8 mouse cellular contexts compared by ENCODE assay signal in the genomic region with DNA sequence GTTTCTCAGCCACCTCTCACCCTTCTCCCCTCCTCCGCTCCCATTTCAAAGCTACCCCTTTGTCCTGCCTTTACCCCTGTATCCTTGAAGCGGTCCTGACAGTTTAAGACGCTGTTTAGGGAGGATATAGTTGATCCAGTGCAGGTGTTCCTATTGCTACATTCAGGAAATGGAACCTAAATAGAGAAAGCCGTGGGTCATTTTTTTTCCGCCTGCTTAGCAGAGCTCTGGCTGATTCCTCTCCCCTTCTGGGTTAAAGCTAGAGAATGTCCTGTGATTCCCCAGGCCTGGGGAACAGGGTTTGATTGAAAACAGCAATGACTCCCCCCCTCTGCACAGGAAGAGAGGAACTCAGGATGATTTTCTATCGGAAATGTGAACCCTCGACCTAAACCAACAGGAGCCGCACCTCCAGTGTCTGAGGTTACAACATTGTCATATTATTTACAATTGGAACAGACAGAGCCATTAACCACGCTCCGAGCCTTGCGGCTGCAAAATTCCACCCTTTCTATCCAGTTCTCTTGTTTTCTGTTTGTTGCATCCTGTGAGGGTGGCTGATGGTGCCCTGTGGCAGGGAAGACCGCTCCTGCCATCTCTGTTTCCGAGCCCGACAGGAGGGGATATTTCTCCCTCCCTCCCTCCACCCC.
DNase-seq lines count a peak whose midpoint lies in the region; ATAC-seq and TF ChIP-seq lines count a peak whose summit lies in the region.

No protein-coding gene starts in this region.

- TF ChIP-seq CTCF in gastrocnemius, adult 2 months (IDR thresholded peaks at IDR 0.05), result no peak
- TF ChIP-seq CTCF in stomach, postnatal 0 days (IDR thresholded peaks at IDR 0.05; ENCODE audit: low read depth), result no peak
- TF ChIP-seq CTCF in thymus, adult 2 months (IDR thresholded peaks at IDR 0.05; ENCODE audit: borderline replicate concordance, control insufficient read depth, extremely low read depth, insufficient read depth, low read length, poor library complexity), result no peak

- DNase-seq in gastrocnemius, adult 2 months, result no peak
- no peak for DNase-seq in gastrocnemius, adult 8-10 months (ENCODE audit: low spot score in 2 of 2)
- peak; percentile 18 for DNase-seq in cerebellum, adult 11-12 months
- DNase-seq in forebrain, embryonic 14.5 days (ENCODE audit: low spot score), result no peak
- DNase-seq in stomach, postnatal 0 days (ENCODE audit: low spot score), result no peak
- no peak for DNase-seq in left cerebral cortex, postnatal 25 days (ENCODE audit: low spot score in 2 of 2)
- DNase-seq in thymus, adult 2 months, result no peak

- H3K4me1 ChIP-seq in forebrain, embryonic 14.5 days (ENCODE audit: control insufficient read depth, insufficient read depth, low read length), result peaks cover 11% of the 10 kb centered on the region; the same call in 1 of the 2 replicates
- peaks cover 13% of the 10 kb centered on the region for H3K4me1 ChIP-seq in limb, embryonic 15.5 days
- H3K4me1 ChIP-seq in stomach, postnatal 0 days (replicated peaks; ENCODE audit: control insufficient read depth, insufficient read depth), result no peaks in the 10 kb centered on the region
- H3K4me1 ChIP-seq in thymus, adult 2 months (replicated peaks; ENCODE audit: control insufficient read depth, insufficient read depth, low read length), result no peaks in the 10 kb centered on the region

- no peaks in the 10 kb centered on the region for H3K9me3 ChIP-seq in forebrain, embryonic 14.5 days (replicated peaks; ENCODE audit: control insufficient read depth, low read length)
- no peaks in the 10 kb centered on the region for H3K9me3 ChIP-seq in limb, embryonic 15.5 days
- no peaks in the 10 kb centered on the region for H3K9me3 ChIP-seq in stomach, postnatal 0 days (ENCODE audit: control insufficient read depth, low read length)

- 30% methylated on average over 14 of the region's 14 CpGs for WGBS in forebrain, embryonic 14.5 days
- 13% methylated on average over 14 of the region's 14 CpGs for WGBS in limb, embryonic 15.5 days
- 17% methylated on average over 14 of the region's 14 CpGs for WGBS in stomach, postnatal 0 days
- 28% methylated on average over 14 of the region's 14 CpGs for WGBS in thymus, adult 2 months

- H3K4me2 ChIP-seq in forebrain, embryonic 14.5 days (ENCODE audit: low read length), result peak overlapping the region; percentile 48
- H3K4me2 ChIP-seq in limb, embryonic 15.5 days, result peak overlapping the region; percentile 57
- peak overlapping the region; percentile 51 for H3K4me2 ChIP-seq in stomach, postnatal 0 days (replicated peaks; ENCODE audit: low read depth)

- TF ChIP-seq EP300 in stomach, postnatal 0 days (optimal IDR thresholded peaks at IDR 0.05), result no peak

- no peaks in the 10 kb centered on the region for H3K27me3 ChIP-seq in forebrain, embryonic 14.5 days (replicated peaks; ENCODE audit: control insufficient read depth, insufficient read depth, low read length)
- no peaks in the 10 kb centered on the region; the same call in 1 of the 2 replicates for H3K27me3 ChIP-seq in limb, embryonic 15.5 days
- no peaks in the 10 kb centered on the region for H3K27me3 ChIP-seq in stomach, postnatal 0 days (ENCODE audit: control insufficient read depth, insufficient read depth, low read length)
- no peaks in the 10 kb centered on the region for H3K27me3 ChIP-seq in thymus, adult 2 months (ENCODE audit: control insufficient read depth, insufficient read depth, low read length)

- H3K36me3 ChIP-seq in forebrain, embryonic 14.5 days (ENCODE audit: control insufficient read depth, insufficient read depth, low read length), result no peaks in the 10 kb centered on the region
- H3K36me3 ChIP-seq in limb, embryonic 15.5 days, result no peaks in the 10 kb centered on the region
- H3K36me3 ChIP-seq in stomach, postnatal 0 days (ENCODE audit: control insufficient read depth, insufficient read depth, low read length), result no peaks in the 10 kb centered on the region
- no peaks in the 10 kb centered on the region for H3K36me3 ChIP-seq in thymus, adult 2 months (ENCODE audit: control insufficient read depth, insufficient read depth, low read length)

- H3K4me3 ChIP-seq in gastrocnemius, adult 2 months, result peak overlapping the region; percentile 58
- H3K4me3 ChIP-seq in forebrain, embryonic 14.5 days (ENCODE audit: low read depth, low read length), result peak overlapping the region; percentile 10
- peak overlapping the region; percentile 34 for H3K4me3 ChIP-seq in limb, embryonic 15.5 days
- peak overlapping the region; percentile 22; the same call in 1 of the 2 replicates for H3K4me3 ChIP-seq in stomach, postnatal 0 days (ENCODE audit: low read depth, low read length)
- no peak overlapping the region for H3K4me3 ChIP-seq in thymus, adult 2 months (ENCODE audit: control insufficient read depth, insufficient read depth, low read length)

- H3K27ac ChIP-seq in gastrocnemius, adult 2 months, result 0 out of 2 replicates have a peak overlapping the region, but pooled peaks have one; percentile 13
- H3K27ac ChIP-seq in forebrain, embryonic 14.5 days (ENCODE audit: low read depth, low read length), result no peak overlapping the region
- H3K27ac ChIP-seq in limb, embryonic 15.5 days, result no peak overlapping the region
- H3K27ac ChIP-seq in stomach, postnatal 0 days (replicated peaks), result peak overlapping the region; percentile 14; the same call in 1 of the 2 replicates
- no peak overlapping the region for H3K27ac ChIP-seq in thymus, adult 2 months (ENCODE audit: control insufficient read depth, insufficient read depth, low read length)

- peak; percentile 44; the same call in 1 of the 2 replicates for ATAC-seq in forebrain, embryonic 14.5 days
- no peak for ATAC-seq in limb, embryonic 15.5 days (ENCODE audit: insufficient number of reproducible peaks, low FRiP score, low TSS enrichment, low read depth)
- ATAC-seq in stomach, postnatal 0 days (ENCODE audit: low FRiP score, low TSS enrichment), result peak; percentile 42; the same call in 1 of the 2 replicates

- TF ChIP-seq POLR2A in thymus, adult 2 months (IDR thresholded peaks at IDR 0.05; ENCODE audit: control insufficient read depth, extremely low read depth, insufficient read depth, low read length, poor library complexity), result no peak

- peak overlapping the region; percentile 25 for H3K9ac ChIP-seq in forebrain, embryonic 14.5 days (ENCODE audit: low read length)
- H3K9ac ChIP-seq in limb, embryonic 15.5 days, result no peak overlapping the region
- H3K9ac ChIP-seq in stomach, postnatal 0 days (ENCODE audit: low read length), result no peak overlapping the region

- intact Hi-C loops in gastrocnemius, adult 2 months (cut with DNase I), result loop anchor here (10.0 kb wide), 1 partner anchor 142 kb away; no protein-coding TSS in a partner anchor
- intact Hi-C loops in left cerebral cortex, postnatal 25 days (cut with DNase I), result loop anchor here (10.0 kb wide), 1 partner anchor 92 kb away; no protein-coding TSS in a partner anchor

Comparison
In these comparisons a context has a peak if more than half of its experiments do, and no peak if none do; other contexts are left out.
1. H3K27ac ChIP-seq: peak in gastrocnemius, adult 2 months (single experiment) and stomach, postnatal 0 days (single experiment); none in forebrain, embryonic 14.5 days (single experiment), limb, embryonic 15.5 days (single experiment) and thymus, adult 2 months (single experiment).
2. Peak in every context shown above with its lines, with median percentiles within 50 percentile points of each other: H3K4me2 ChIP-seq.